Mouse (Mus musculus) ES-E14 (cell line): ENCODE results near the gene Hk3.

Source experiments
- CHD2 ChIP-seq: IDR thresholded peaks from 2 replicates; pipeline ENCODE4 v1.6.1; 2014; ENCODE audit warnings: mild to moderate bottlenecking, low read depth, low read length, inconsistent platforms
- HCFC1 ChIP-seq: IDR thresholded peaks from 2 replicates; pipeline ENCODE4 v1.6.1; 2012; ENCODE audit warnings: low read length, inconsistent platforms, borderline replicate concordance; ENCODE audit not compliant: insufficient read depth
- ZC3H11A ChIP-seq: IDR thresholded peaks from 2 replicates; pipeline ENCODE4 v1.6.1; 2012; ENCODE audit warnings: low read depth, mild to moderate bottlenecking, inconsistent platforms, low read length, borderline replicate concordance
- ZNF384 ChIP-seq: IDR thresholded peaks from 2 replicates; pipeline ENCODE4 v1.6.1; 2012; ENCODE audit warnings: low read depth, low read length, inconsistent platforms

GRCm38 (mm10) chr13:54980957-54981356, 40.2 kb downstream of the Hk3 start:
- TF ChIP-seq HCFC1 (no peak), CHD2 (no peak), ZC3H11A (no peak), ZNF384 (no peak)
